10 mouse cellular contexts compared by ENCODE assay signal in the genomic region with DNA sequence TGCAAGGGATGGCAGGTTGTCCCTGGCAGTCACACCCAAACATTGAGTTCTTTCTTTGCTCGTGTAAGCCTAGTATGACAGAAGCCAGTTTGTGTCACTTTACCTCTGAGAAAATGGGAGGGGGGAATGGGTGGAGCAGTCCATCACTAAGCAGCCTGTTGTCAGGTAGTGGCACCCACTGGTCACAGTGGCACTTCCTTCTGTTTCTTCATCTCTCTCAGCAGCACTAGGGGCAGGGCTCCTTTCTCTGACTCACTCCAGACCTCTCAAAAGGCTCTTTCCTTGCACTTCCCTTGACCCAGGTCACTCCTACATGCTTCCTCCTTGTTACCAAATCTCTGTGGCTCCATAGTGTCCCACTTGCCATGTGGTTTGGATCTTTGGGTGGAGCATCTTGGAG. TPM values are rescaled to one million over a fixed set of nuclear protein-coding genes. Genes with fewer than 3 reads are reported as not detected.
A peak's percentile ranks its signal among the peaks of the same experiment; 100 is the strongest.
DNase-seq lines count a peak whose midpoint lies in the region; ATAC-seq and TF ChIP-seq lines count a peak whose summit lies in the region.
"Had no signal": no experiment of that assay in that cellular context is flagged by ENCODE, and none has a peak within 500 bp of the region (broad histone marks: within the 10 kb centered on the region; RNA-seq: fewer than 3 reads in every experiment).

No protein-coding gene starts in this region.

- no peak overlapping the region for H3K9ac ChIP-seq in heart, embryonic 12.5 days
- no peak overlapping the region for H3K9ac ChIP-seq in lung, embryonic 16.5 days (ENCODE audit: low read length)
- H3K9ac ChIP-seq: forebrain, embryonic 13.5 days; limb, embryonic 13.5 days had no signal

- no peaks in the 10 kb centered on the region for H3K9me3 ChIP-seq in heart, embryonic 12.5 days (replicated peaks)
- no peaks in the 10 kb centered on the region for H3K9me3 ChIP-seq in lung, embryonic 16.5 days (ENCODE audit: control insufficient read depth, low read length)
- H3K9me3 ChIP-seq: forebrain, embryonic 13.5 days; limb, embryonic 13.5 days had no signal

- ATAC-seq in heart, embryonic 12.5 days (ENCODE audit: insufficient number of reproducible peaks, low FRiP score): no peak
- peak; percentile 10; the same call in 1 of the 2 replicates for ATAC-seq in lung, embryonic 16.5 days (ENCODE audit: low read depth)
- ATAC-seq: forebrain, embryonic 13.5 days had no signal

- TF ChIP-seq CTCF in lung, adult 2 months (IDR thresholded peaks at IDR 0.05; ENCODE audit: insufficient read depth, low read length): no peak

- H3K4me3 ChIP-seq in heart, embryonic 12.5 days: no peak overlapping the region
- H3K4me3 ChIP-seq in lung, adult 2 months (replicated peaks; ENCODE audit: extremely low read depth, low read depth, low read length): no peak overlapping the region
- no peak overlapping the region for H3K4me3 ChIP-seq in lung, embryonic 16.5 days (ENCODE audit: low read length)
- H3K4me3 ChIP-seq: forebrain, embryonic 13.5 days; limb, embryonic 13.5 days had no signal

- DNase-seq in heart, postnatal 10 days: no peak
- DNase-seq in lung, adult 18-20 months: peak; percentile 38 to 60
- no peak for DNase-seq in lung, adult 2 months
- DNase-seq in splenic B cell, adult 2 months (ENCODE audit: low read depth, low spot score): peak; percentile 26
- no peak for DNase-seq in gastrocnemius, postnatal 36 days
- DNase-seq in urinary bladder, postnatal 25 days (ENCODE audit: low spot score): no peak

- intact Hi-C loops in heart, postnatal 10 days (cut with DNase I): no loop called here
- intact Hi-C loops in gastrocnemius, postnatal 36 days (cut with DNase I): loop anchor here (2.0 kb wide), 1 partner anchor 15 kb away; no protein-coding TSS in a partner anchor

- H3K36me3 ChIP-seq in heart, embryonic 12.5 days: no peaks in the 10 kb centered on the region
- H3K36me3 ChIP-seq in lung, embryonic 16.5 days (ENCODE audit: control insufficient read depth, insufficient read depth, low read length): no peaks in the 10 kb centered on the region
- no peaks in the 10 kb centered on the region for H3K36me3 ChIP-seq in splenic B cell, adult 2 months (ENCODE audit: control insufficient read depth, insufficient read depth, low read length, poor library complexity, severe bottlenecking)
- H3K36me3 ChIP-seq: limb, embryonic 13.5 days had no signal

- no peak overlapping the region for H3K4me2 ChIP-seq in heart, embryonic 12.5 days
- no peak overlapping the region for H3K4me2 ChIP-seq in lung, embryonic 16.5 days (ENCODE audit: low read depth, low read length)
- H3K4me2 ChIP-seq: forebrain, embryonic 13.5 days; limb, embryonic 13.5 days had no signal

- no peaks in the 10 kb centered on the region for H3K27me3 ChIP-seq in heart, embryonic 12.5 days (replicated peaks)
- no peaks in the 10 kb centered on the region for H3K27me3 ChIP-seq in lung, embryonic 16.5 days (ENCODE audit: control insufficient read depth, insufficient read depth, low read depth, low read length)
- no peaks in the 10 kb centered on the region for H3K27me3 ChIP-seq in splenic B cell, adult 2 months (ENCODE audit: control insufficient read depth, insufficient read depth, low read length, poor library complexity, severe bottlenecking)
- H3K27me3 ChIP-seq: forebrain, embryonic 13.5 days; limb, embryonic 13.5 days had no signal

- H3K4me1 ChIP-seq in heart, embryonic 12.5 days (replicated peaks): peaks cover 33% of the 10 kb centered on the region
- peaks cover 27% of the 10 kb centered on the region for H3K4me1 ChIP-seq in lung, adult 2 months (ENCODE audit: control insufficient read depth, insufficient read depth, low read length)
- H3K4me1 ChIP-seq in lung, embryonic 16.5 days (replicated peaks; ENCODE audit: control insufficient read depth, insufficient read depth, low read length): peaks cover 11% of the 10 kb centered on the region

- no peak for TF ChIP-seq POLR2A in lung, adult 2 months (IDR thresholded peaks at IDR 0.05; ENCODE audit: borderline replicate concordance, extremely low read depth, low read depth, low read length)

- peak overlapping the region; percentile 46 for H3K27ac ChIP-seq in heart, embryonic 12.5 days (ENCODE audit: poor library complexity, severe bottlenecking)
- H3K27ac ChIP-seq in lung, embryonic 16.5 days (ENCODE audit: low read length): peak overlapping the region; percentile 42
- H3K27ac ChIP-seq: forebrain, embryonic 13.5 days; limb, embryonic 13.5 days had no signal

- WGBS in heart, embryonic 12.5 days: 46% methylated on average over 1 of the region's 1 CpGs
- WGBS in lung, adult 2 months: 52% methylated on average over 1 of the region's 1 CpGs
- WGBS in lung, embryonic 16.5 days: 45% methylated on average over 1 of the region's 1 CpGs

RNA-seq across cellular contexts. Expression of a gene that starts 52.9 kb away (rescaled TPM):
- polyA plus RNA-seq in heart, embryonic 12.5 days (2016; fragmentation: Nextera tagmentation; extraction: Ambion mirVana): 93.6 and 105 TPM in 2 replicates
- total RNA-seq in heart, postnatal 10 days (2021): 100 to 1,000 TPM; 192 to 218 TPM
- polyA plus RNA-seq in lung, adult 2 months (2012; rRNA removed): 52.6 and 52.8 TPM in 2 replicates
- 61.6 and 65.2 TPM in 2 replicates for polyA plus RNA-seq in lung, embryonic 16.5 days (2015; fragmentation: Nextera tagmentation; extraction: Ambion mirVana)
- total RNA-seq in gastrocnemius, postnatal 36 days (2021): 10 to 100 TPM; 73.8 to 74.0 TPM

Comparison
In these comparisons a context has a peak if more than half of its experiments do, and no peak if none do; other contexts are left out.
1. DNase-seq: peak in lung, adult 18-20 months (2 of 2) and splenic B cell, adult 2 months (single experiment); none in heart, postnatal 10 days (0 of 2), lung, adult 2 months (single experiment), gastrocnemius, postnatal 36 days (0 of 2) and urinary bladder, postnatal 25 days (single experiment).